Mouse (Mus musculus) liver, adult 2 months (tissue): ENCODE results near the gene Zdhhc12. TPM values are rescaled to one million over a fixed set of nuclear protein-coding genes. Genes with fewer than 3 reads are reported as not detected.
A peak's percentile ranks its signal among the peaks of the same experiment; 100 is the strongest.

Experiments
- DNase-seq: peaks from one replicate; pipeline ENCODE4 v3.0.0-alpha.2; 2011; ENCODE audit warnings: low read depth, low spot score; ENCODE audit errors: extremely low read depth
- H3K27ac ChIP-seq: fragments of 200-500 bp; replicated peaks from 2 replicates; pipeline ENCODE4 v1.5.1; 2012; ENCODE audit warnings: low read depth, mild to moderate bottlenecking, control low read depth, inconsistent platforms, low read length; ENCODE audit not compliant: insufficient read depth
- H3K27me3 ChIP-seq: fragments of 200-500 bp; 2 replicates; pipeline ENCODE4 v1.6.1; 2012; ENCODE audit warnings: mild to moderate bottlenecking, moderate library complexity, low read length, inconsistent platforms; ENCODE audit not compliant: control insufficient read depth, insufficient read depth
- H3K36me3 ChIP-seq: fragments of 200-500 bp; 2 replicates; pipeline ENCODE4 v1.6.1; 2012; ENCODE audit warnings: low read length, inconsistent platforms; ENCODE audit not compliant: control insufficient read depth, insufficient read depth
- H3K4me1 ChIP-seq: fragments of 200-500 bp; 2 replicates; pipeline ENCODE4 v1.6.1; 2011; ENCODE audit warnings: low read length; ENCODE audit not compliant: control insufficient read depth, insufficient read depth
- H3K4me3 ChIP-seq: fragments of 200-500 bp; 2 replicates; pipeline ENCODE4 v1.5.1; 2011; ENCODE audit warnings: low read depth, mild to moderate bottlenecking, control low read depth, low read length, moderate library complexity; ENCODE audit not compliant: insufficient read depth
- H3K79me2 ChIP-seq: fragments of 200-500 bp; 2 replicates; pipeline ENCODE4 v1.6.1; 2012; ENCODE audit warnings: inconsistent platforms, mild to moderate bottlenecking, low read length, moderate library complexity; ENCODE audit not compliant: control insufficient read depth, insufficient read depth
- H3K9ac ChIP-seq: fragments of 200-500 bp; 2 replicates; pipeline ENCODE4 v1.6.1; 2012; ENCODE audit warnings: low read depth, mild to moderate bottlenecking, control low read depth, inconsistent platforms, low read length
- CTCF ChIP-seq: fragments of 200-500 bp; IDR thresholded peaks from 2 replicates; pipeline ENCODE4 v1.5.1; 2011; ENCODE audit warnings: low read depth, low read length, control low read depth
- POLR2A ChIP-seq: fragments of 200-500 bp; IDR thresholded peaks from 2 replicates; pipeline ENCODE4 v1.6.1; 2011; ENCODE audit warnings: low read length, control low read depth; ENCODE audit not compliant: insufficient read depth; ENCODE audit errors: extremely low read depth
- WGBS: fragments of 180-500 bp; shearing (Covaris S2); methylation state at CpG from one replicate; pipeline ENCODE4 v1.1.7; 2018; 5-methylcytosine and 5-hydroxymethylcytosine counted together
- polyA plus RNA-seq: library from polyadenylated mRNA; depleted of rRNA; stranded (reverse); fragments of >200 nt; gene quantifications from 2 replicates; pipeline ENCODE4 v1.2.3, GENCODE M21; 2012
- total RNA-seq: library from RNA; depleted of rRNA; stranded (reverse); fragments of >200 nt; gene quantifications from 2 replicates; pipeline ENCODE4 v1.2.3, GENCODE M21; 2014

The Zdhhc12 gene
- total and polyA plus RNA-seq, 2 experiments = 16.8 to 53.4 TPM

DNA sequence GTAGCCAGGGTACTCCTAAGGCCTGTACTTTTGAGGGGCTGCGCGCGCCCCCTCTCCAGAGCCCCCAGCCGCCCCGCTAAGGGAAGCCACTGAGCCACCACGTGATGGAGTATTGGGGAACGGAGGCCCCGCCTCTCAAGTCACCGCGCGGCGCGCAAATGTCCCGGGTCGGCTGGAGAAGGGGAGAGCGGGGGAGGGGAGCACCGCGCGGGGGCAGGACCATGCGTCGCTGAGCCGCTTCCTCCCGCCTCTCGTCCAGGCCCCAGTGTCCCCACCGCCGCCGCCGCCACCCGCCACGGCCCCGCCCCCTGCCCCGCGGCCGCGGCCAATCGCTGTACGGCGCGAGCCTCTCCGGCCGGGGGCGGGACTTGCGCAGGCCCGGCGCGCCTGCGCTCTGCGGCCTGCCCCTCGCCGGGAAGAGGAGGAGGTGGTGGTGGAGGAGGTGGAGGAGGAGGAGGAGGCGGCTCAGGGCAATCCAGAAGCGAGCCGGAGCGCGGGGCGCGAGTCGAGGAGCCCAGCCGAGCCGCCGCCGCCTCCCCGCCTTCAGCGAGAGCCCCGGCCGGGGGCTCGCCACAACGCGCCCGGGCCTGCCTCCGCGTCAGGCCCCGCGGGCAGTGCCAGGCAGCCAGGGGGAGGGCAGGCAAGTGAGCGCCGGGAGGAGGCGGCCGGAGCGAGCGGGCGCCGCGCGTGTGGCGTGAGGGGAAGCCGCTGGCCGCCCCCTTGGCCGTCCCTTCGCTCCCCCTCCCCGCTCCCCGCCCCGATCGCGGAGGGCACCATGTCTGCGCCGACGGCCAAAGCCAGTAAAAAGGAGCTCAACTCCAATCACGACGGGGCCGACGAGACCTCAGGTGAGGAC, 27.2 kb downstream of the Zdhhc12 start:
- peak; percentile 80 for TF ChIP-seq POLR2A
- no peak for TF ChIP-seq CTCF
- H3K4me3 ChIP-seq = peak overlapping the region; percentile 99
- WGBS = 2% methylated on average over 64 of the region's 101 CpGs
- peaks cover 15% of the 10 kb centered on the region for H3K4me1 ChIP-seq
- H3K27ac ChIP-seq = peak overlapping the region; percentile 91
- peak; percentile 75 for DNase-seq
- H3K79me2 ChIP-seq = peaks cover 8% of the 10 kb centered on the region
- peaks cover 19% of the 10 kb centered on the region for H3K36me3 ChIP-seq
- H3K27me3 ChIP-seq = no peaks in the 10 kb centered on the region
- peak overlapping the region; percentile 98 for H3K9ac ChIP-seq

DNA sequence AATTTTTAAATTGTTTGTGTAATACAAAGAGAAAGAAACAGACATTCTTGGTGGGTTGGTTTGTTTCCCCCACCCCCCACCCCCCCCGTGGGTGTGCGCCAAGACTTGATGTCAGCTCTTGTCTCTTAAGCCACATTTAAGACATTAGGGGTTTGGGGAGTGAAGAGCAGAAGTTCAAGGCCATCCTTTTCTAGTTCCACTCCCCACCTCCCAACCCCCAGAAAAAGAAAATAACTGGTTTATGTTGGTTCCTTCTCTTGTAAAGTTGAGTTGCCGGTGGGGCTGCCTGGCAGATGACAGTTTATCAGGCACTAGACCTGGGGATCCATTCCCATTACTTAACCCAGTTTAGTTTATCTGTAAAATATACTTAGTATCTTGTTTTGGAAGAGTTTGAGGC, 29.1 kb downstream of the Zdhhc12 start:
- Histone ChIP-seq H3K79me2 (peaks cover 8% of the 10 kb centered on the region), H3K27me3 (no peaks in the 10 kb centered on the region), H3K9ac (no peak overlapping the region), H3K36me3 (peaks cover 5% of the 10 kb centered on the region; the same call in 1 of the 2 replicates), H3K27ac (no peak overlapping the region), H3K4me3 (no peak overlapping the region), H3K4me1 (peaks cover 22% of the 10 kb centered on the region)
- TF ChIP-seq POLR2A = no peak
- TF ChIP-seq CTCF = no peak
- 72% methylated on average over 3 of the region's 3 CpGs for WGBS
- no peak for DNase-seq

DNA sequence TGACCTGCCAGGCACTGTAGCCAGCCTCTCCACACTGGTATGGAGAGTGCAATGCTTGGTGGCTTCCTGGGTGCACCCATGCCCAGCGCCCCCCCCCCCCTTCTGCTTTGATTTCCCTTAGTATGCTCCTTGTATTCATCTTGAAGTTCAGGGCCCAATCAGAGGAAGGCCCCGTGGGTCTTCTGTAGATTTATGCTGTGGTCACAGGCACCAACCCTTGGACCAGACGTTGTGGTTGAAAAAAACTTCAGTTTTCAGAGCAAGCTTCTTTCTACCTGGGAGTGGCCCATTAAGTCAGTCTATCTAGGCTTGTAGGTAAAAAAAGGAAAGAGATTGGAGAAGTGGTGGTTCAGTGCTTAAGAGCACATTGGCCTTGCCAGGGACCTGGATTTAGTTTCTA, 29.7 kb downstream of the Zdhhc12 start:
- Histone ChIP-seq H3K4me3 (no peak overlapping the region), H3K4me1 (peaks cover 22% of the 10 kb centered on the region), H3K27ac (0 out of 2 replicates have a peak overlapping the region, but pooled peaks have one; percentile 83), H3K79me2 (peaks cover 8% of the 10 kb centered on the region), H3K36me3 (peaks cover 3% of the 10 kb centered on the region; the same call in 1 of the 2 replicates), H3K27me3 (no peaks in the 10 kb centered on the region), H3K9ac (no peak overlapping the region)
- 55% methylated on average over 3 of the region's 3 CpGs for WGBS
- DNase-seq = no peak
- TF ChIP-seq POLR2A (no peak), CTCF (no peak)

DNA sequence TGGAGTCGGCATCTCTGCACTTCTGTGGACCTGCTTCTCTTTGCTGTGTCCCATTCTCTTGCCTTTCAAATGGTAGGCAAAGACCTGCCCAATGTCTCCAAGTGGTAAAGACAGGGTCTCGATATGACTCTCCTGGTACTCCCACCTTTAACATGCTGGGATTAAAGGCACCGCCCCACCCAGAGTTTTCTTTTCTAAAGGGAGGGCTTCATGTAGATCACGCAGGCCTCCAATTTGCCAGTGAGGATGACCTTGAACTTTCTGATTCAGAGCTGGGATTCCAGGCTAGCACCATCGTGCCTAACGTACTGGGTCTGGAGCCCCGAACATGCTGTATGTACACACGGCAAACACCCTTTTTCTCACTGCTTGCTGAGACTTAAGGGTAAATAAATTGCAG, 30.2 kb downstream of the Zdhhc12 start:
- peaks cover 22% of the 10 kb centered on the region for H3K4me1 ChIP-seq
- H3K27ac ChIP-seq = peak overlapping the region; percentile 83
- H3K79me2 ChIP-seq = peaks cover 8% of the 10 kb centered on the region
- DNase-seq = peak; percentile 53
- H3K27me3 ChIP-seq = no peaks in the 10 kb centered on the region
- peak overlapping the region; percentile 72 for H3K9ac ChIP-seq
- H3K4me3 ChIP-seq = peak overlapping the region; percentile 71
- WGBS = 12% methylated on average over 8 of the region's 8 CpGs
- peaks cover under 1% of the 10 kb centered on the region; the same call in 1 of the 2 replicates for H3K36me3 ChIP-seq
- TF ChIP-seq CTCF (no peak), POLR2A (no peak)

DNA sequence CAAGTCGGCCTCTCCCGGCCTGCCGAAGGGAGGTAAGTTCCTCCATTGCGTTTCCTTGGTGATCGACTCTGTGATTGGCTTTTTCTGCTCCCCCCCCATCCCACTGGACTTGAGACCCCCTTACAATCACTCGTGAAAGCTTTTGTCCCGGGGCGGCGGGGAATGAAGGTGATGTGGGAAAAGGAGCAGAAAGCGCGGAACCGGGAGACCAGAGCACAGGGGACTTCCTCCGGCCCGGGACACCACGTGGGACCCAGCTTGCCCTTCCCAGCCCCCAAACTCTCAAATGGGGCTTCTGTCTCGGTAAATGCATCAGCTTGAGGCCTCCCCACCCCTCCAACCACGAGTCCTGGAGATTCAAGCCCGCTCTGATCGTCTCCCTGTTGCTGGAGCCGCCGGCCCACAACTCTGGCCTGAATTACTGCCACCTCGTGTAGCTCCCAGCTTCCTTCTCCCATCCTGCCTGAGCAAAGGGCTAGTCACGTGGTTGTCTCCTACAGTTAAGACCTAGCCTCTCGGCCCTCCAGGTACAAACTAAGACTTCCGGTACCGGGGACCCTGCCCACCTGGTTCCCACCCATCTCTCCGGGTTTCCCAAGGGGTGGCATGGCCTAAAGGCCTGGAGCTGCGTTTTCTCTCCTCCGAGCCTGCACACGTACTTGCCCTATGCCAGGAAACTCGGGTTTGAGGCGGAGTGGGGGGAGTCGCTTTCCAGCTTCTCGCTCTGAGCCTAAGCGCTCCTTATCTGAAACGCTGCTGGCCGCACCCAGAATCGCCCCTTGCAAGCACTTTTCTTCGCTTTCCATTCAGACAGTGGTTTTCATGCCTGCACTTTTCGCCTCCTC, 31.0 kb downstream of the Zdhhc12 start:
- peak overlapping the region; percentile 72 for H3K9ac ChIP-seq
- H3K4me3 ChIP-seq = peak overlapping the region; percentile 71
- WGBS = under 1% methylated on average over 40 of the region's 40 CpGs
- H3K36me3 ChIP-seq = no peaks in the 10 kb centered on the region
- H3K27ac ChIP-seq = peak overlapping the region; percentile 83
- DNase-seq = peak; percentile 84
- no peaks in the 10 kb centered on the region for H3K27me3 ChIP-seq
- H3K79me2 ChIP-seq = peaks cover 8% of the 10 kb centered on the region
- TF ChIP-seq CTCF = no peak; the same call in 1 of the 2 replicates
- 0 out of 2 replicates have a peak, but pooled peaks have one; percentile 42 for TF ChIP-seq POLR2A
- peaks cover 21% of the 10 kb centered on the region for H3K4me1 ChIP-seq
